25 mouse cellular contexts compared by ENCODE assay signal in the genomic region with DNA sequence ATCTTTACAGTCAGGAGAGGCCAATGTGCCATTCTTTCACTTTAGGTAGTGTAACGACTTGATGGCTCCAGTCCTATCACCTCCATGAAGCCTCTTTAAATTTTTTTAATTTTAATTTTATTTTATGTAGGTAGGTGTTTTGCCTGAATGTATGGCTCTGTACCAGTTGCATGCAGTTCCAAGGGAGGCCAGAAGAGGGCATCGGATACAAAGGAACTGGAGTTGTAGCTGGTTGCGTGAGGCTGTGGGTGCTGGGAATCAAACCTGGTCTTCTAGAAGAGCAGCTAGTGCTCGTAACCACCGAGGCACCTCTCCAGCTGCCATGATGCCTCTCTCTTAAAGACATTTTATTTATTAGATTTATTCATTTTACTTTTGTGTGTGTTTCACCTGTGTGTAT. TPM values are rescaled to one million over a fixed set of nuclear protein-coding genes. Genes with fewer than 3 reads are reported as not detected.
DNase-seq lines count a peak whose midpoint lies in the region; ATAC-seq and TF ChIP-seq lines count a peak whose summit lies in the region.
"Had no signal": no experiment of that assay in that cellular context is flagged by ENCODE, and none has a peak within 500 bp of the region (broad histone marks: within the 10 kb centered on the region; RNA-seq: fewer than 3 reads in every experiment).

No protein-coding gene starts in this region.

- H3K4me3 ChIP-seq in hindbrain, postnatal 0 days (ENCODE audit: low read length) = no peak overlapping the region
- H3K4me3 ChIP-seq in hindbrain, embryonic 16.5 days (ENCODE audit: low read length) = no peak overlapping the region
- no peak overlapping the region for H3K4me3 ChIP-seq in liver, postnatal 0 days (ENCODE audit: low read depth, low read length)
- no peak overlapping the region for H3K4me3 ChIP-seq in liver, embryonic 12.5 days
- H3K4me3 ChIP-seq in ES-Bruce4 (ENCODE audit: low read depth, low read length) = no peak overlapping the region
- H3K4me3 ChIP-seq: embryonic facial prominence, embryonic 15.5 days; limb, embryonic 12.5 days; liver, embryonic 15.5 days had no signal

- H3K4me1 ChIP-seq in hindbrain, postnatal 0 days (ENCODE audit: insufficient read depth, low read length) = peaks cover 4% of the 10 kb centered on the region
- H3K4me1 ChIP-seq in hindbrain, embryonic 16.5 days (ENCODE audit: control insufficient read depth, insufficient read depth, low read depth, low read length) = peaks cover 7% of the 10 kb centered on the region
- peaks cover 7% of the 10 kb centered on the region for H3K4me1 ChIP-seq in liver, postnatal 0 days (ENCODE audit: insufficient read depth)
- peaks cover 16% of the 10 kb centered on the region for H3K4me1 ChIP-seq in liver, embryonic 12.5 days
- H3K4me1 ChIP-seq in ES-Bruce4 (ENCODE audit: control insufficient read depth, insufficient read depth, low read length) = no peaks in the 10 kb centered on the region

- DNase-seq in hindbrain, postnatal 0 days (ENCODE audit: low spot score) = no peak
- DNase-seq in liver, postnatal 0 days = no peak
- no peak for DNase-seq in brain, embryonic 14.5 days (ENCODE audit: low read depth)
- DNase-seq in urinary bladder, adult 2 months (ENCODE audit: low spot score) = no peak
- DNase-seq: adrenal gland, postnatal 25 days; cerebellum, adult 18-20 months; cerebellum, postnatal 25 days; heart, adult 11 months; heart, postnatal 36 days; kidney, adult 11 months; kidney, postnatal 25 days; layer of hippocampus, adult 9-11 months; lung, postnatal 36 days; thymus, adult 18-20 months; thymus, postnatal 4 days had no signal

- H3K9me3 ChIP-seq in hindbrain, postnatal 0 days (ENCODE audit: low read length) = 0 out of 2 replicates have a peak, but pooled peaks cover 4% of the 10 kb centered on the region
- H3K9me3 ChIP-seq in hindbrain, embryonic 16.5 days (ENCODE audit: control insufficient read depth, low read length) = no peaks in the 10 kb centered on the region; the same call in 1 of the 2 replicates
- 0 out of 2 replicates have a peak, but pooled peaks cover 2% of the 10 kb centered on the region for H3K9me3 ChIP-seq in liver, postnatal 0 days (ENCODE audit: low read length)
- peaks cover 6% of the 10 kb centered on the region; the same call in 1 of the 2 replicates for H3K9me3 ChIP-seq in liver, embryonic 12.5 days (replicated peaks)
- peaks cover 3% of the 10 kb centered on the region; the same call in 1 of the 2 replicates for H3K9me3 ChIP-seq in ES-Bruce4 (replicated peaks; ENCODE audit: control insufficient read depth, insufficient read depth, low read length, poor library complexity, severe bottlenecking)
- H3K9me3 ChIP-seq: liver, embryonic 15.5 days had no signal

- no peak overlapping the region for H3K4me2 ChIP-seq in hindbrain, postnatal 0 days (ENCODE audit: low read depth, low read length)
- no peak overlapping the region for H3K4me2 ChIP-seq in hindbrain, embryonic 16.5 days (ENCODE audit: low read length)
- H3K4me2 ChIP-seq in liver, postnatal 0 days (ENCODE audit: low read depth, low read length) = no peak overlapping the region
- no peak overlapping the region for H3K4me2 ChIP-seq in liver, embryonic 12.5 days
- H3K4me2 ChIP-seq: embryonic facial prominence, embryonic 15.5 days; hindbrain, embryonic 14.5 days; limb, embryonic 12.5 days; liver, embryonic 15.5 days had no signal

- TF ChIP-seq POLR2A in ES-Bruce4 (IDR thresholded peaks at IDR 0.05; ENCODE audit: insufficient read depth, low read length) = no peak
- TF ChIP-seq POLR2A in brain, embryonic 14.5 days (IDR thresholded peaks at IDR 0.05; ENCODE audit: borderline replicate concordance, extremely low read depth, insufficient read depth, insufficient read length, poor library complexity, severe bottlenecking) = no peak

- H3K9ac ChIP-seq in hindbrain, postnatal 0 days (replicated peaks; ENCODE audit: low read length) = no peak overlapping the region
- H3K9ac ChIP-seq in hindbrain, embryonic 16.5 days (ENCODE audit: low read depth, low read length) = no peak overlapping the region
- no peak overlapping the region for H3K9ac ChIP-seq in liver, postnatal 0 days (replicated peaks)
- H3K9ac ChIP-seq in liver, embryonic 12.5 days = no peak overlapping the region
- no peak overlapping the region for H3K9ac ChIP-seq in ES-Bruce4 (ENCODE audit: low read depth, poor library complexity, severe bottlenecking)
- H3K9ac ChIP-seq: embryonic facial prominence, embryonic 15.5 days; hindbrain, embryonic 14.5 days; limb, embryonic 12.5 days; liver, embryonic 15.5 days had no signal

- TF ChIP-seq CTCF in hindbrain, postnatal 0 days (IDR thresholded peaks at IDR 0.05; ENCODE audit: low read depth) = peak; percentile 48
- TF ChIP-seq CTCF in liver, postnatal 0 days (IDR thresholded peaks at IDR 0.05; ENCODE audit: low read depth) = peak; percentile 51
- TF ChIP-seq CTCF in ES-Bruce4 (IDR thresholded peaks at IDR 0.05; ENCODE audit: low read depth, low read length) = peak; percentile 42
- TF ChIP-seq CTCF in brain, embryonic 14.5 days (IDR thresholded peaks at IDR 0.05; ENCODE audit: borderline replicate concordance, extremely low read depth, insufficient read depth, insufficient read length) = peak; percentile 34; the same call in 1 of the 2 replicates

- H3K27me3 ChIP-seq in hindbrain, postnatal 0 days (ENCODE audit: insufficient read depth, low read length) = no peaks in the 10 kb centered on the region
- H3K27me3 ChIP-seq in hindbrain, embryonic 16.5 days (replicated peaks; ENCODE audit: control insufficient read depth, insufficient read depth, low read length) = no peaks in the 10 kb centered on the region
- peaks cover 34% of the 10 kb centered on the region for H3K27me3 ChIP-seq in liver, postnatal 0 days (ENCODE audit: insufficient read depth, low read length)
- peaks cover 51% of the 10 kb centered on the region for H3K27me3 ChIP-seq in liver, embryonic 12.5 days (replicated peaks)
- no peaks in the 10 kb centered on the region; the same call in 1 of the 2 replicates for H3K27me3 ChIP-seq in ES-Bruce4 (ENCODE audit: control insufficient read depth, insufficient read depth, low read length, poor library complexity, severe bottlenecking)

- WGBS in hindbrain, postnatal 0 days = 93% methylated on average over 5 of the region's 5 CpGs
- WGBS in hindbrain, embryonic 16.5 days = 92% methylated on average over 5 of the region's 5 CpGs
- WGBS in liver, postnatal 0 days (ENCODE audit: insufficient replicate concordance) = 78% methylated on average over 5 of the region's 5 CpGs
- WGBS in liver, embryonic 12.5 days (ENCODE audit: insufficient replicate concordance) = 77% methylated on average over 5 of the region's 5 CpGs

- TF ChIP-seq EP300 in liver, postnatal 0 days (IDR thresholded peaks at IDR 0.05; ENCODE audit: low read depth) = no peak
- no peak for TF ChIP-seq EP300 in ES-Bruce4 (IDR thresholded peaks at IDR 0.05; ENCODE audit: insufficient read depth, low read depth, low read length)

- no peaks in the 10 kb centered on the region for H3K36me3 ChIP-seq in hindbrain, postnatal 0 days (ENCODE audit: insufficient read depth, low read length)
- H3K36me3 ChIP-seq in hindbrain, embryonic 16.5 days (ENCODE audit: control insufficient read depth, insufficient read depth, low read length) = no peaks in the 10 kb centered on the region
- H3K36me3 ChIP-seq in liver, postnatal 0 days (replicated peaks; ENCODE audit: insufficient read depth, low read length) = no peaks in the 10 kb centered on the region
- no peaks in the 10 kb centered on the region for H3K36me3 ChIP-seq in liver, embryonic 12.5 days
- H3K36me3 ChIP-seq in ES-Bruce4 (ENCODE audit: control insufficient read depth, insufficient read depth, low read length, poor library complexity, severe bottlenecking) = no peaks in the 10 kb centered on the region
- H3K36me3 ChIP-seq: embryonic facial prominence, embryonic 15.5 days; limb, embryonic 12.5 days; liver, embryonic 15.5 days had no signal

- no peak for ATAC-seq in hindbrain, postnatal 0 days
- no peak for ATAC-seq in hindbrain, embryonic 16.5 days
- no peak for ATAC-seq in liver, postnatal 0 days
- ATAC-seq in liver, embryonic 12.5 days = no peak
- ATAC-seq: midbrain, embryonic 16.5 days; Patski had no signal

- no peak overlapping the region for H3K27ac ChIP-seq in hindbrain, postnatal 0 days
- no peak overlapping the region for H3K27ac ChIP-seq in hindbrain, embryonic 16.5 days (ENCODE audit: low read depth, low read length)
- no peak overlapping the region for H3K27ac ChIP-seq in liver, postnatal 0 days (ENCODE audit: low read depth)
- no peak overlapping the region for H3K27ac ChIP-seq in liver, embryonic 12.5 days
- no peak overlapping the region for H3K27ac ChIP-seq in ES-Bruce4 (ENCODE audit: insufficient read depth, low read length)
- H3K27ac ChIP-seq: embryonic facial prominence, embryonic 15.5 days; hindbrain, embryonic 14.5 days; limb, embryonic 12.5 days; liver, embryonic 15.5 days had no signal

RNA-seq across cellular contexts. Expression of a gene that starts 3.6 kb away (rescaled TPM):
- total RNA-seq in hindbrain, postnatal 0 days (2014; rRNA removed) = 20.8 and 27.3 TPM in 2 replicates
- polyA plus RNA-seq in hindbrain, postnatal 0 days (2015; fragmentation: Nextera tagmentation; extraction: Ambion mirVana) = 7.2 and 7.4 TPM in 2 replicates
- 9.0 and 10.4 TPM in 2 replicates for polyA plus RNA-seq in hindbrain, embryonic 16.5 days (2015; fragmentation: Nextera tagmentation; extraction: Ambion mirVana)
- 0.04 TPM in 2 replicates for polyA plus RNA-seq in liver, postnatal 0 days (2015; fragmentation: Nextera tagmentation; extraction: Ambion mirVana)
- 0.12 TPM in 1 of 2 replicates, not detected in the other for polyA plus RNA-seq in liver, embryonic 12.5 days (2016; fragmentation: Nextera tagmentation; extraction: Ambion mirVana)
- 0.93 and 1.0 TPM in 2 replicates for polyA plus RNA-seq in ES-Bruce4 (2011; ENCODE audit: insufficient read depth, insufficient read length, low read depth, missing spikeins)
- 11.5 and 13.8 TPM in 2 replicates for polyA plus RNA-seq in brain, embryonic 14.5 days (2012; rRNA removed)
- 10.6 and 16.4 TPM in 2 replicates for polyA plus RNA-seq in urinary bladder, adult 2 months (2012; rRNA removed)
- total RNA-seq: megakaryocyte-erythroid progenitor cell, adult 5-6 weeks had no signal
